Mouse (Mus musculus) lung, postnatal 4 days (tissue): ENCODE measurements at regions not wholly inside any gene's neighbourhood (a gene's known extent, or its start where the extent isn't known, plus 50 kb on each side); places are given as distances from the start of the nearest gene placed in this dataset.
"Not testable (repeated sequence)": the region's sequence is repeated elsewhere in the genome, so short reads cannot be mapped to it uniquely, and the experiment has no call there.

Experiments used
- DNase-seq, 2 experiments: peaks; one replicate each; pipeline ENCODE4 v3.0.0; 2021

DNA sequence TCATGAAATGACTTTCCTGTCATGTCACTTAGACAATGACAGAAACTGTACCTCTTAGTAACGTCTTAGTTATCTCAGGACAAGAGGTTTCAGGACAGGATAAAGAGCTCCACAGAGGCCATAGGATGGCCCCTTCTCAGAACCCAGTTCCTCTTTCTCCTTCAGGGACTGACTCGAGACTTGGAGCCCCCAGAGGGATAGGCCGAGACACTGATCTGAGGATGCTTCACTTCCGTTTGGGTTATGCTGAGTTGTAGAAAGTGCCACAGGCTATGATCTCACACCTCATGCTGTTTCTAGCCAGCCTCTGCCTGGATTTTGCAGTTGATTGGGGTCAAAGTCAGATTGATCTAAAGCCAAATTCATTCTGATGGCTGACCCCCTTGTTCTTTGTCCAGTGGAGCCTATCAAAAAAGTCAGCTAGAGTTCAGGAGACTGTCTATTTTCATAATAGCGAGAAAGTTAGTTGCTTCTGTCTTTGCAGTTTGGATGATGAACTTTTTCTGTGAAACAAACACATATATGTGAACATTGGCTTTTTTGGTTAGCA lies 70.7 kb downstream of the Sult3a2 start:
- DNase-seq = no peak

- DNase-seq = peak in 1 of 2 experiments; percentile 2
Measured at GRCm38 (mm10) chr10:33708656-33709055, 77.8 kb downstream of the Sult3a2 start.

GRCm38 (mm10) chr10:33704245-33704644 lies 79.7 kb upstream of the Clvs2 start:
- not testable (repeated sequence) for DNase-seq

DNA sequence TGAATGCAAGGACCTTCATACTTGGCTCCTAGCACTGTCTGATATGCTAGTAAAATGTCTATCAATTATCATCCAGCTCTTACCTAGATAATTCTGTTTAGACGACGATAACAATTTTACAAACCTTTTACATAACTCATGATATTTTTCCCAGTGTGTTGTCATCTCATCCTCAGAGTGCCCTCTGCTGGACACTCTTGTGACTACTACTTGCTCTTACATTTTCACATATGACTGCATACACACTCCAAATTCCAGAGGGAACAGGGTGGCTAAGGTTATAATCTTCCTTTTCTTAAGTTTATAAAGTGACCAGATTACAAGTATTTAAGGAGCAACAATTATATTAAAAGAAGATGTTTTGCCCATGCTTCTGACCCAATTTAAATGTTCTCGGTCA lies 78.9 kb upstream of the Clvs2 start:
- no peak for DNase-seq
